Mouse (Mus musculus) inflammation-experienced regulatory T-cells, adult 6 months (primary cell): ENCODE measurements around the gene Slc39a5. TPM values are rescaled to one million over a fixed set of nuclear protein-coding genes. Genes with fewer than 3 reads are reported as not detected.
A peak's percentile ranks its signal among the peaks of the same experiment; 100 is the strongest.

Experiments used
- ATAC-seq: one replicate; pipeline ENCODE4 v1.8.0; 2017
- polyA plus RNA-seq, 3 experiments: library from polyadenylated mRNA; unstranded; fragments of 100-300 nt; shearing (Covaris generic); gene quantifications; one replicate each; pipeline ENCODE4 v1.2.1; 2017

Slc39a5 gene
- polyA plus RNA-seq, 3 experiments from 2014 or later: not detected

- ATAC-seq: peak; percentile 90
Measured at GRCm38 (mm10) chr10:128409692-128410559, 8.9 kb upstream of the Slc39a5 start.

- no peak for ATAC-seq
Measured at GRCm38 (mm10) chr10:128408591-128409535, 7.8 kb upstream of the Slc39a5 start.

- ATAC-seq: no peak
Measured at GRCm38 (mm10) chr10:128403931-128404330, 2.9 kb upstream of the Slc39a5 start.

- ATAC-seq: peak; percentile 56
Measured at GRCm38 (mm10) chr10:128401638-128402037, 609 bp upstream of the Slc39a5 start.

GRCm38 (mm10) chr10:128400338-128400737, 691 bp downstream of the Slc39a5 start:
- no peak for ATAC-seq

- ATAC-seq: no peak
Measured at GRCm38 (mm10) chr10:128397466-128397865, 3.6 kb downstream of the Slc39a5 start.

- no peak for ATAC-seq
Measured at GRCm38 (mm10) chr10:128396716-128397264, 4.2 kb downstream of the Slc39a5 start.

GRCm38 (mm10) chr10:128396017-128396673, 4.9 kb downstream of the Slc39a5 start:
- ATAC-seq: no peak

GRCm38 (mm10) chr10:128391850-128392249, 9.2 kb downstream of the Slc39a5 start:
- no peak for ATAC-seq

GRCm38 (mm10) chr10:128390366-128390765, 10.7 kb downstream of the Slc39a5 start:
- no peak for ATAC-seq

GRCm38 (mm10) chr10:128389570-128389969, 11.5 kb downstream of the Slc39a5 start:
- no peak for ATAC-seq

- ATAC-seq: no peak
Measured at GRCm38 (mm10) chr10:128388941-128389340, 12.1 kb downstream of the Slc39a5 start.

GRCm38 (mm10) chr10:128385902-128386301, 15.1 kb downstream of the Slc39a5 start:
- no peak for ATAC-seq

GRCm38 (mm10) chr10:128382482-128382881, 18.5 kb downstream of the Slc39a5 start:
- ATAC-seq: no peak

- ATAC-seq: no peak
Measured at GRCm38 (mm10) chr10:128380565-128380964, 20.5 kb downstream of the Slc39a5 start.

GRCm38 (mm10) chr10:128379260-128379659, 21.8 kb downstream of the Slc39a5 start:
- no peak for ATAC-seq

GRCm38 (mm10) chr10:128378462-128378861, 22.6 kb downstream of the Slc39a5 start:
- ATAC-seq: no peak

GRCm38 (mm10) chr10:128377940-128378448, 23.0 kb downstream of the Slc39a5 start:
- ATAC-seq: no peak

GRCm38 (mm10) chr10:128377222-128377939, 23.6 kb downstream of the Slc39a5 start:
- peak; percentile 26 for ATAC-seq

GRCm38 (mm10) chr10:128376455-128377211, 24.4 kb downstream of the Slc39a5 start, which contains the start of gene Ankrd52:
Gene Ankrd52, plus strand, starts transcription at chr10:128377115.
- ATAC-seq: peak; percentile 83

- ATAC-seq: no peak
Measured at GRCm38 (mm10) chr10:128376099-128376454, 25.0 kb downstream of the Slc39a5 start.
